Mouse (Mus musculus) limb, embryonic 11.5 days (tissue): Measurements from ENCODE around the gene Klhl12. TPM values are rescaled to one million over a fixed set of nuclear protein-coding genes. Genes with fewer than 3 reads are reported as not detected.
A peak's percentile ranks its signal among the peaks of the same experiment; 100 is the strongest.

ENCODE experiments used
- ATAC-seq: fragments of 200-750 bp; cut with Nextera tagmentation; 2 replicates; pipeline ENCODE4 v1.8.0; 2017; ENCODE audit warnings: low read depth; ENCODE audit not compliant: insufficient number of reproducible peaks, low FRiP score, low TSS enrichment
- DNase-seq: peaks from one replicate; pipeline ENCODE4 v3.0.0-alpha.2; 2015; ENCODE audit warnings: low spot score
- H3K27ac ChIP-seq: fragments of 300-500 bp; sonication (generic); replicated peaks from 2 replicates; pipeline ENCODE4 v1.5.1; 2014; ENCODE audit warnings: low read depth, mild to moderate bottlenecking, low read length
- H3K27me3 ChIP-seq: fragments of 300-500 bp; sonication (generic); 2 replicates; pipeline ENCODE4 v1.6.1; 2014; ENCODE audit warnings: mild to moderate bottlenecking, low read length, mixed read lengths; ENCODE audit not compliant: control insufficient read depth, insufficient read depth
- H3K36me3 ChIP-seq: fragments of 300-500 bp; sonication (generic); 2 replicates; pipeline ENCODE4 v1.6.1; 2014; ENCODE audit warnings: mild to moderate bottlenecking, low read length, moderate library complexity, mixed read lengths; ENCODE audit not compliant: control insufficient read depth, insufficient read depth
- H3K4me1 ChIP-seq: fragments of 300-500 bp; sonication (generic); 2 replicates; pipeline ENCODE4 v1.6.1; 2014; ENCODE audit warnings: low read length, mixed read lengths; ENCODE audit not compliant: control insufficient read depth, insufficient read depth
- H3K4me2 ChIP-seq: fragments of 300-500 bp; sonication (generic); 2 replicates; pipeline ENCODE4 v1.6.1; 2014; ENCODE audit warnings: low read depth, mild to moderate bottlenecking, moderate library complexity; ENCODE audit not compliant: severe bottlenecking
- H3K4me3 ChIP-seq: fragments of 300-500 bp; sonication (generic); 2 replicates; pipeline ENCODE4 v1.5.1; 2014; ENCODE audit warnings: low read depth, low read length
- H3K9ac ChIP-seq: fragments of 300-500 bp; sonication (generic); 2 replicates; pipeline ENCODE4 v1.6.1; 2014; ENCODE audit warnings: mild to moderate bottlenecking, low read length
- H3K9me3 ChIP-seq: fragments of 300-500 bp; sonication (generic); 2 replicates; pipeline ENCODE4 v1.6.1; 2016; ENCODE audit warnings: low read length; ENCODE audit not compliant: control insufficient read depth
- WGBS: fragments of 180-500 bp; shearing (Covaris S2); extraction: QIAGEN DNeasy Blood & Tissue Kit; methylation state at CpG from one replicate; pipeline ENCODE4 v1.1.7; 2014; 5-methylcytosine and 5-hydroxymethylcytosine counted together
- polyA plus RNA-seq: library from polyadenylated mRNA; unstranded; fragments of >200 nt; fragmentation: Nextera tagmentation; extraction: Ambion mirVana; gene quantifications from 2 replicates; pipeline ENCODE4 v1.2.1, GENCODE M21; 2014

The Klhl12 gene
- 37.3 and 41.7 TPM in 2 replicates for polyA plus RNA-seq

DNA sequence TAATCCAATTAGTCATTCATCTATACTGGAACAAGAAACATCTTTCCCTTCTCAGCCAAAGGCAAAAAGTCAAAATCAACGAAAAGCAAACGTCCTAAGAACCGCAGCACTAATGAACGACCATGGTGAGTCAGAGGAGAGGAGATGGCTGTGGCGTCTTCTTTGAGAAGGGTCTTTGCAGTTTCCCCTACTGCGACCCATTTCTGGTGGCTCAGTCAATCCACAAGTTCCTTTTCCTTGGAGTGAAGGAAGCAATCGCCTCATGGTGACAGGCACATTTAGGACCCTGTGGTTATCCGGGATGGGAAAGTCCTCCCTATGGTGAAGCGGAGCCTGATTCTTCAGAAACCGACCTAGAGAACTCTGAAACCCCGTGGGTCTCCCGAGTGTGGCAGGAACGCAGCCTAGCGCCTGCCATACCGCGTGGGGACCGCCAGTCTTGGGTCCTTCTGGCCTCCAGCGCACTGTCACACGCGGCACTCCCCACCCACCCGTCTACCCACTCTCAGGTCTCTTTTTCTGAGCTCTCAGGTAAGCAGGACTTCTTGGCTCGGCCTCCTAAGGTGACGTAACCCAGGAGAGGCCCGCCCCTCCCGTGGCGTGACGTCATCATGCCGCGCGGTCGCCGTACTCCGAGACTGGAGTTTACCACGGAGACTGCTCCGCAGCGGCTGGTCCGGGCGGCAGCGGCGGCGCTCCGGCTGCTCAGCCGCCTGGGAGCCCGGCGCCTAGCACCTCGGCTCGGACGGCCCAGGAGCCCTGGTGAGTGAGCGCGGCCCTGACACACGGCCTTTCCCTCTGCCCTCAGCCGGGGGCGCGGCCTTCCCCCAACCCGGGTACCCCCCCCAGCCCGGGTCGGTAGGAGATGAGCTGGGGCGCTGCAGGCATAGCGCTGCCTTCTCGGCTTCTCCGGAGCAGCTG lies at the start of gene Klhl12:
Gene Klhl12 (plus strand): TSS at position 628 of the 921 bp plus-strand sequence.
- Histone ChIP-seq H3K36me3 (no peaks in the 10 kb centered on the region), H3K4me1 (no peaks in the 10 kb centered on the region), H3K27ac (no peak within 1 kb of the TSS), H3K4me2 (peak within 1 kb of the TSS; percentile 75), H3K9me3 (no peaks in the 10 kb centered on the region), H3K4me3 (peak within 1 kb of the TSS; percentile 77), H3K9ac (peak within 1 kb of the TSS; percentile 83), H3K27me3 (no peaks in the 10 kb centered on the region)
- WGBS, result 1% methylated on average over 61 of the region's 61 CpGs
- peak; percentile 99 for DNase-seq
- peak; percentile 87 for ATAC-seq

- Histone ChIP-seq H3K27ac (no peak overlapping the region), H3K4me3 (peak overlapping the region; percentile 81), H3K4me1 (0 out of 2 replicates have a peak, but pooled peaks cover 7% of the 10 kb centered on the region), H3K9me3 (no peaks in the 10 kb centered on the region), H3K27me3 (no peaks in the 10 kb centered on the region), H3K36me3 (peaks cover 4% of the 10 kb centered on the region; the same call in 1 of the 2 replicates), H3K9ac (peak overlapping the region; percentile 78), H3K4me2 (peak overlapping the region; percentile 84)
- DNase-seq (no peak), ATAC-seq (peak; percentile 18; the same call in 1 of the 2 replicates)
- WGBS, result 36% methylated on average over 8 of the region's 8 CpGs
Measured at GRCm38 (mm10) chr1:134406414-134406771, 48.9 kb upstream of the Klhl12 start.

- Histone ChIP-seq H3K4me3 (no peak overlapping the region), H3K9ac (no peak overlapping the region), H3K27ac (no peak overlapping the region), H3K4me2 (no peak overlapping the region), H3K27me3 (no peaks in the 10 kb centered on the region), H3K36me3 (peaks cover 6% of the 10 kb centered on the region; the same call in 1 of the 2 replicates), H3K9me3 (no peaks in the 10 kb centered on the region), H3K4me1 (0 out of 2 replicates have a peak, but pooled peaks cover 7% of the 10 kb centered on the region)
- DNase-seq (no peak), ATAC-seq (no peak)
- 74% methylated on average over 8 of the region's 8 CpGs for WGBS
Measured at GRCm38 (mm10) chr1:134408080-134408479, 47.3 kb upstream of the Klhl12 start.

- Histone ChIP-seq H3K27me3 (no peaks in the 10 kb centered on the region), H3K9me3 (no peaks in the 10 kb centered on the region), H3K4me1 (peaks cover 9% of the 10 kb centered on the region; the same call in 1 of the 2 replicates), H3K4me3 (no peak overlapping the region), H3K27ac (no peak overlapping the region), H3K9ac (no peak overlapping the region), H3K36me3 (peaks cover 6% of the 10 kb centered on the region; the same call in 1 of the 2 replicates), H3K4me2 (no peak overlapping the region)
- WGBS, result 88% methylated on average over 9 of the region's 9 CpGs
- ATAC-seq (no peak), DNase-seq (no peak)
Measured at GRCm38 (mm10) chr1:134411706-134412629, 43.4 kb upstream of the Klhl12 start.

DNA sequence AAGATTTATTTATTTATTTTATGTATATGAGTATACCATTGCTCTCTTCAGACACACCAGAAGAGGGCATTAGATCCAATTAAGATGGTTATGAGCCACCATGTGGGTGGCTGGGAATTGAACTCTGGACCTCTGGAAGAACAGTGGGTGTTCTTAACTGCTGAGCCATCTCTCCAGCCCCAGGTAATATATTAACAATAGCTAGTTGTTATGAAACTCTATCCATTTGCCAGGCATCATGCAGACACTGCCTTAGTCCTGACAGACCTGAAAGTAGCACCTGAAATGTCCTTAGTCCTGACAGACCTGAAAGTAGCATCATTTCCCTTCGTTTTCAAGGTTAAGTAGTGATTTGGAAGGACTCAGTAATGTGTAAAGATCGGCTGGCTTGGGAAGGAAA lies 41.3 kb upstream of the Klhl12 start:
- WGBS, result 46% methylated on average over 2 of the region's 2 CpGs
- Histone ChIP-seq H3K27me3 (no peaks in the 10 kb centered on the region), H3K4me2 (no peak overlapping the region), H3K9ac (no peak overlapping the region), H3K9me3 (no peaks in the 10 kb centered on the region), H3K4me3 (no peak overlapping the region), H3K36me3 (peaks cover 6% of the 10 kb centered on the region; the same call in 1 of the 2 replicates), H3K4me1 (peaks cover 9% of the 10 kb centered on the region), H3K27ac (no peak overlapping the region)
- no peak for DNase-seq
- ATAC-seq, result no peak

GRCm38 (mm10) chr1:134414501-134415167 lies 40.7 kb upstream of the Klhl12 start:
- no peak for DNase-seq
- Histone ChIP-seq H3K36me3 (peaks cover 6% of the 10 kb centered on the region; the same call in 1 of the 2 replicates), H3K4me1 (peaks cover 12% of the 10 kb centered on the region), H3K27ac (peak overlapping the region; percentile 84), H3K4me3 (peak overlapping the region; percentile 67), H3K27me3 (no peaks in the 10 kb centered on the region), H3K9ac (peak overlapping the region; percentile 41; the same call in 1 of the 2 replicates), H3K9me3 (no peaks in the 10 kb centered on the region), H3K4me2 (peak overlapping the region; percentile 41)
- ATAC-seq, result peak; percentile 40; the same call in 1 of the 2 replicates
- WGBS, result 15% methylated on average over 11 of the region's 11 CpGs

DNA sequence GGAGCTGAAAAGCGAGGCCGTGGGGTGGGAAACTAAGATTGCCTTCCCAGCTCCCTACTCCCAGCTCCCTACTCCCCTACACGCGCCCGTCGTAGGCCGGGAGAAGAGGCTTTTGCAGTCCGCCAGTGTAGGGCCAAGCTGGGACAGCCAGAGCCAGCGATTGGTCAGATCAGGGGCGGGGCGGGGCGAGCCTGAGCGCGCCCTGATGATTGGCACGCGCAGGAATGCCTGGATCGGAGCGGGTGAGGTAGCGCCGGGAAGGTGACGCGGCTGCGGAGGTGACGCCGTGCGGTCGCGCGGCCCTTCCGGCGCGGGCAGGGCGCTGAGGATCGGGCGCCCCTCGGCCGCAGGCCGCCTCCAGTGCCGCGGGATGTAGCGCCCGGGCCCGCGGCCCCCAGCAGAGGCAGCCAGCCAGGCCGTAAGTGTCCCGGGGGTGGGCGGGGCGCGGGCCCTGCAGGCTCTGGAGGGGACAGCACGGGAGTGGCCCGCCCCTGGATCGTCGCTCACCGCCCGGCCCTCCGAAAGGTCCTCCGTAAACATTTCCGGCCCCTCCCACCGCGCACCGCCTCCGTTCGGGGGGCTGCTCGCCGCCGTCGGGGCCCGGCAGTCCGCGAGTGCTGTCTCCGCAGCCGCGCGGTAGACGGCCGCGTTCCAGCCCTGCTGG lies 40.0 kb upstream of the Klhl12 start, which contains the start of gene Adipor1:
Gene Adipor1 (plus strand): TSS at position 211 of the 664 bp plus-strand sequence.
- peak; percentile 98 for DNase-seq
- Histone ChIP-seq H3K27me3 (no peaks in the 10 kb centered on the region), H3K27ac (peak within 1 kb of the TSS; percentile 84), H3K4me1 (peaks cover 12% of the 10 kb centered on the region), H3K4me3 (peak within 1 kb of the TSS; percentile 67), H3K4me2 (peak within 1 kb of the TSS; percentile 41), H3K36me3 (peaks cover 6% of the 10 kb centered on the region; the same call in 1 of the 2 replicates), H3K9me3 (no peaks in the 10 kb centered on the region), H3K9ac (peak within 1 kb of the TSS; percentile 78)
- ATAC-seq, result peak; percentile 100
- under 1% methylated on average over 53 of the region's 77 CpGs for WGBS
